Mouse (Mus musculus) heart, embryonic 14.5 days (tissue): ENCODE results near the gene Celf2. TPM values are rescaled to one million over a fixed set of nuclear protein-coding genes. Genes with fewer than 3 reads are reported as not detected.

Experiments
- ATAC-seq: fragments of 200-750 bp; cut with Nextera tagmentation; 2 replicates; pipeline ENCODE4 v1.8.0; 2017; ENCODE audit warnings: low read depth, moderate TSS enrichment; ENCODE audit not compliant: insufficient number of reproducible peaks, insufficient read depth, low FRiP score
- H3K27ac ChIP-seq, 2 experiments: fragments of 200-500 bp in 1 of 2; fragments of 300-500 bp in 1 of 2; sonication (generic) in 1 of 2; replicated peaks in 1 of 2; 2 replicates each; pipeline ENCODE4 v1.5.1; 2012 to 2014; ENCODE audit warnings: low read depth in 2 of 2, low read length in 2 of 2, control low read depth in 1 of 2, mild to moderate bottlenecking in 1 of 2, mixed read lengths in 1 of 2; ENCODE audit not compliant: control insufficient read depth in 1 of 2, insufficient read depth in 1 of 2
- H3K27me3 ChIP-seq: fragments of 300-500 bp; sonication (generic); 2 replicates; pipeline ENCODE4 v1.6.1; 2014; ENCODE audit warnings: mild to moderate bottlenecking, low read length, control low read depth; ENCODE audit not compliant: control insufficient read depth, insufficient read depth
- H3K36me3 ChIP-seq: fragments of 300-500 bp; sonication (generic); 2 replicates; pipeline ENCODE4 v1.6.1; 2014; ENCODE audit warnings: mild to moderate bottlenecking, control low read depth, low read length, mixed read lengths; ENCODE audit not compliant: control insufficient read depth, insufficient read depth
- H3K4me1 ChIP-seq, 2 experiments: fragments of 200-500 bp in 1 of 2; fragments of 300-500 bp in 1 of 2; sonication (generic) in 1 of 2; 2 replicates each; pipeline ENCODE4 v1.6.1; 2012 to 2014; ENCODE audit warnings: low read length in 2 of 2, control low read depth in 1 of 2, mixed read lengths in 1 of 2; ENCODE audit not compliant: control insufficient read depth in 2 of 2, insufficient read depth in 2 of 2
- H3K4me2 ChIP-seq: fragments of 300-500 bp; sonication (generic); 2 replicates; pipeline ENCODE4 v1.6.1; 2014; ENCODE audit warnings: mild to moderate bottlenecking, low read length
- H3K4me3 ChIP-seq, 2 experiments: fragments of 200-500 bp in 1 of 2; fragments of 300-500 bp in 1 of 2; sonication (generic) in 1 of 2; 2 replicates each; pipeline ENCODE4 v1.5.1; 2012 to 2014; ENCODE audit warnings: low read length in 2 of 2, mild to moderate bottlenecking in 2 of 2, control low read depth in 1 of 2, low read depth in 1 of 2, moderate library complexity in 1 of 2; ENCODE audit not compliant: control insufficient read depth in 1 of 2, insufficient read depth in 1 of 2
- H3K9ac ChIP-seq: fragments of 300-500 bp; sonication (generic); 2 replicates; pipeline ENCODE4 v1.6.1; 2014; ENCODE audit warnings: mild to moderate bottlenecking, low read length
- H3K9me3 ChIP-seq: fragments of 300-500 bp; sonication (generic); 2 replicates; pipeline ENCODE4 v1.6.1; 2016; ENCODE audit warnings: low read length, control low read depth; ENCODE audit not compliant: control insufficient read depth
- WGBS: fragments of 180-500 bp; shearing (Covaris S2); extraction: QIAGEN DNeasy Blood & Tissue Kit; methylation state at CpG from one replicate; pipeline ENCODE4 v1.1.7; 2014; 5-methylcytosine and 5-hydroxymethylcytosine counted together
- polyA plus RNA-seq: library from polyadenylated mRNA; unstranded; fragments of >200 nt; fragmentation: Nextera tagmentation; extraction: Ambion mirVana; gene quantifications from 2 replicates; pipeline ENCODE4 v1.2.1, GENCODE M21; 2014

Celf2 gene
- polyA plus RNA-seq, 1 experiment from 2014 or later, result 66.5 TPM

DNA sequence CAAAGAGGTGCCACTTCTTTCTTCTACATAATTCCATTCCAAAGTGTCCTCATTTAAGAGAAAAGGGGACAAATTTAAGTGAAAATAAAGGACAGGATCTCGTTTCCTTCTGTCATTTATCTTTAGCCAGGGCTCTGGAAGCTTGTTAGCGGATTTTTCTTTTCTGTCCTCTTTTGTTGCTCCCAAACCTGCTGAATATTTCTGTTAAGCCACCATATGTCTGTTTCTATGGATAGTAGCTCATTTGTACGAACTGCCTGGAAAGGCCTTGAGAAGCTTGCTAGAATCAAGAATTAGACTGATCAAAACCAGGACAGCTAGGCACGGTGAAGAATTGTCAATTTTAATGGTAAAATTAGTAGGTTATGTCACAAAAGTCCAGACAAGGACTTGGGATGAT, 27.3 kb downstream of the Celf2 start:
- ATAC-seq, result no peak
- 70% methylated on average over 4 of the region's 4 CpGs for WGBS

DNA sequence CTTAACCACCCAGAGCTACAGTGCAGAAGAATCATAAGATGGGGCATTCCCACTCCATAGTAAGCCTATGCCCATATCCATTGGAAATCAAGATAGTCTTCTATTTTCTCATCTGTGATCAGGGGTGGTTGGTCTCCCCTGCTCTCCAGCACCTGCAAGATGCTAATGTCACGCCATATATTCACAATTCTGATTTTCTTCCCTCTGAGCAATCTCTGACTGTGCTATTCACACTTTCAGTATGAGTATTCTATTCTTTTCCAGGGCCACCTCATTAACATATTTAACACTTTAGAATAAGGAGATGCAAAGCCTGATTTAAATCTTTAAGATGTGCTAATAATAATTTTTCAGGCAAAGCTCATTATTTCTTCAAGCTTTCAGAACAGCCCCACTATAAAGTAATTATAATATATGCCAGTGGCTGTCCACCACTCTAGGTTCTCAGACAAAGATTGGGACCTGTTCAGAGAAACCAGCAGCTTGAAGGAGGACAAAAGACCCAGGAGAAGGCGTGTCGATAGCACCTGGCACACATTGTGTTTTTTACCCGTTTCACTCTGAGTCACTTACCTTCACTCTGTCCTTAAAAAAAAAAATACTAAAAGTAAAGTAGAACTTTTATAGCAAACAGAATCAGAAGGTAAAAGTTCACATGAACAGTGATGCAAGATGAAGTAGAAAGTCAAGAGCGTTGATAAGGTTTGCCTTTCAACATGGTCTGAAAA, 48.9 kb downstream of the Celf2 start:
- no peak overlapping the region for H3K4me2 ChIP-seq
- H3K27me3 ChIP-seq, result no peaks in the 10 kb centered on the region
- H3K9ac ChIP-seq, result no peak overlapping the region
- no peak overlapping the region for H3K27ac ChIP-seq
- H3K4me3 ChIP-seq, result no peak overlapping the region
- H3K36me3 ChIP-seq, result no peaks in the 10 kb centered on the region
- no peaks in the 10 kb centered on the region for H3K4me1 ChIP-seq
- no peak for ATAC-seq
- WGBS, result 76% methylated on average over 5 of the region's 5 CpGs
- H3K9me3 ChIP-seq, result no peaks in the 10 kb centered on the region

More for the DNA sequence above, 27.3 kb downstream of the Celf2 start:
- Histone ChIP-seq H3K27me3 (no peaks in the 10 kb centered on the region), H3K27ac (no peak overlapping the region), H3K4me2 (no peak overlapping the region), H3K4me3 (no peak overlapping the region), H3K9ac (no peak overlapping the region), H3K9me3 (no peaks in the 10 kb centered on the region), H3K36me3 (no peaks in the 10 kb centered on the region), H3K4me1 (no peaks in the 10 kb centered on the region)

DNA sequence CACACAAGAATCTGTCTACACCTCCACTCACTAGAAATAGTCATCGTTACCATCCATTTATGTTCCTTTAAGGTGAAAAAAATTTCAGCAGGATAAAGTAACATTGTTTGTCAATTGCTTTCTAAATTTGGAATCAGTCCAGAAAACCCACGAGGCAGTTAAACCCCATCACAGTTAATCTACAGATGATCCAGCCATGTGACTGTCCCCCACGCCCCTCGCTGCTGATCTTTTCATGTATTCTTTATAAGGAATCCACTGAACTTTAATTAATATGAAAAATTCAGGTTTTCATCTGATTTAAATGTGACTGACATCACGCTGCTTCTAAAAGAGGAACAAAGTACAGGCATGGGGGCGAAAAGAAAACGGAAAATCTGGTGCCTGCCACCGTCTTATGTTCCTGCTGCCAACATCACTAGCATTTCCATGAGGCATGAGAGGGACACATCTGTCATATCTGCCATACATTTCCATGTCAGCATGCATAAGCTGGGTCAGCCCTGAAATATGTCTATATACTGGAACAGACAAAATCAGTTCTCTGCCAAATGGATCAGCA, 70.6 kb downstream of the Celf2 start:
- Histone ChIP-seq H3K4me2 (no peak overlapping the region), H3K4me3 (no peak overlapping the region), H3K9ac (no peak overlapping the region), H3K27ac (no peak overlapping the region), H3K27me3 (no peaks in the 10 kb centered on the region), H3K9me3 (no peaks in the 10 kb centered on the region), H3K4me1 (no peaks in the 10 kb centered on the region), H3K36me3 (no peaks in the 10 kb centered on the region)
- 72% methylated on average over 8 of the region's 8 CpGs for whole genome bisulfite sequencing
- ATAC-seq, result no peak

DNA sequence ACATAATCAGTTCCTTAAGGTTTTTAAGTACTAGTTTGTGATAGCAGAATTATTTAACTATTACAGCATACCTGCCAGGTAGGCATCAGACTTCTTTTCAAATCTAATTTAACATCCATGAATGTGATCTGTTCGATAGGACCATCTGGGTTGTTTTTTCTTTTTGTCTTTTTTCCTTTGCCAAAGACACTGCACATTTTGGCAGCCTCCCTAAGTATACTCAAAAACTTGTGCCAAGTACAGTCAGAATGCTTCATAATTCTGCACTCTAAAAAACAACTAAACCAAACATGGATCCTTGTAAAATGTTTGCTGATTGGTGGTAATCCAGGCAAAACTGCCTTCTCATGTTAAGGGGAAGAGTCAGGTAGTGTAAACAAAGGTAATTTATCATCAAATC, 82.9 kb downstream of the Celf2 start:
- Histone ChIP-seq H3K27me3 (no peaks in the 10 kb centered on the region), H3K27ac (no peak overlapping the region)
- WGBS, result 63% methylated on average over 1 of the region's 1 CpGs

DNA sequence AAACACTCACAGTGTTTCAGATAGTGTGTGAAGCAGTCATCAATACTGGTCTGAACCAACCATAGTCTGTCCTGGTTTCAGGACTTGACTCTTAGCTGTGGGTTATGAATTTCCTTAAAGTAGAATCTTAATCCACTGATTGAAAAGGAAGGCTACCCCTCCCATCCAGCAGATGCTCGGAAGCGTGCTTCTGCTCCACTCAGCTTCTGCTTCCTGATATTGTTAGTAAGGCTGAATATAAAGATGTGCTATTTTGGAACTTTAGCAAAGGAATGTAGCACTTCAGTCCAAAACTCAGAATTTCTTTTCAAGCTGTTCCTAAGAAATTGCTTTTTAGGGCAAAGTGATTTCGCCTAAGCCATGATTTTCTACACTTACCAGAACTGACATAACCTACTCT, 108.8 kb downstream of the Celf2 start:
- 67% methylated on average over 3 of the region's 3 CpGs for WGBS
- no peak overlapping the region for H3K27ac ChIP-seq
- H3K4me3 ChIP-seq, result no peak overlapping the region
- no peaks in the 10 kb centered on the region for H3K36me3 ChIP-seq
- no peaks in the 10 kb centered on the region for H3K4me1 ChIP-seq
- no peak overlapping the region for H3K9ac ChIP-seq
- H3K9me3 ChIP-seq, result no peaks in the 10 kb centered on the region
- no peak for ATAC-seq
- no peaks in the 10 kb centered on the region for H3K27me3 ChIP-seq
- H3K4me2 ChIP-seq, result no peak overlapping the region

More for the DNA sequence above, 82.9 kb downstream of the Celf2 start:
- H3K4me2 ChIP-seq, result no peak overlapping the region
- ATAC-seq, result no peak
- no peaks in the 10 kb centered on the region for H3K4me1 ChIP-seq
- H3K9me3 ChIP-seq, result no peaks in the 10 kb centered on the region
- no peak overlapping the region for H3K4me3 ChIP-seq
- no peaks in the 10 kb centered on the region for H3K36me3 ChIP-seq
- no peak overlapping the region for H3K9ac ChIP-seq

DNA sequence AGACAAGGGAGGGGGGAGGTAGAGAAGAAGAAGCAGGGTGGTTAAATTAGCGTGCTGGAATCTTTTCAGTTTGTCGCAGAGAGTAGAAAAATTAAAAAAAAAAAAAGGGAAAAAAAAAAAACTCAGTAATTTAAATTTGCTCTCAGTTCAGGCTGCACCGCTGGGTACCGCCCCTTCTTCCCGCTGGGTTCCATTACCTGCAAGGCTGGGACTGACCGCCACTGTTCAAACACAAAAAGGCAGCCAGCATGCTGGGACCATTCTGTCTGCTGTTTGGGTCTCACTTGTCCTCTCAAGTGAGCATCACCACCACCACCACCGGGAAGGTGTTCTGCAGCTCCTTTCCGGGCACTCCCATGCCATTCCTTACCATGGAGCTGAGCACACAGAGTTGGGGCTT, 113.4 kb downstream of the Celf2 start:
- no peak overlapping the region for H3K9ac ChIP-seq
- no peaks in the 10 kb centered on the region for H3K4me1 ChIP-seq
- no peaks in the 10 kb centered on the region for H3K9me3 ChIP-seq
- ATAC-seq, result no peak
- peak overlapping the region; percentile 42 for H3K4me2 ChIP-seq
- no peak overlapping the region for H3K27ac ChIP-seq
- 36% methylated on average over 8 of the region's 8 CpGs for WGBS
- H3K27me3 ChIP-seq, result no peaks in the 10 kb centered on the region
- no peaks in the 10 kb centered on the region for H3K36me3 ChIP-seq
- peak overlapping the region in 1 of 2 experiments; percentile 23; a peak in 1 of 4 replicates for H3K4me3 ChIP-seq

DNA sequence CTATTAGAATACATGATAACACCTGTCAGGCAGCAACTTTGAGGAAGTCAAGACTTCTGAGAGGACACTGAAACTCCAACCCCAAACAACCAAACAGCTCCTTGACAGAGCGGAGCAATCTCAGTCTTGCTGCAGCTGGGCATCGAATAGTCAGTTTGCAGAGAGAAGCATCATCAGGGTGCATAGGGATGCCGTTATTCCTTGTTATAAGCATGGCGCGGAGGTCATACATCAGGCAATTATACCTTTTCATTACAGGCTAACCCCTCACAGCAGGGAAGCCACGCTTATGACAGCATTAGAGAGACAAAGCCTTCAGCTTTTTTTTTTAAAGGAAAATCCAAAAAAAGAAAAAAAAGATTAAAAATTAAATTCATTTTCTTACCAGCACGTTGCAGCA, 113.9 kb downstream of the Celf2 start:
- H3K9me3 ChIP-seq, result no peaks in the 10 kb centered on the region
- 67% methylated on average over 7 of the region's 7 CpGs for WGBS
- no peaks in the 10 kb centered on the region for H3K36me3 ChIP-seq
- H3K27me3 ChIP-seq, result no peaks in the 10 kb centered on the region
- H3K9ac ChIP-seq, result no peak overlapping the region
- peak overlapping the region in 1 of 2 experiments; percentile 23; a peak in 1 of 4 replicates for H3K4me3 ChIP-seq
- H3K4me2 ChIP-seq, result peak overlapping the region; percentile 42
- ATAC-seq, result no peak
- no peaks in the 10 kb centered on the region for H3K4me1 ChIP-seq
- H3K27ac ChIP-seq, result no peak overlapping the region

DNA sequence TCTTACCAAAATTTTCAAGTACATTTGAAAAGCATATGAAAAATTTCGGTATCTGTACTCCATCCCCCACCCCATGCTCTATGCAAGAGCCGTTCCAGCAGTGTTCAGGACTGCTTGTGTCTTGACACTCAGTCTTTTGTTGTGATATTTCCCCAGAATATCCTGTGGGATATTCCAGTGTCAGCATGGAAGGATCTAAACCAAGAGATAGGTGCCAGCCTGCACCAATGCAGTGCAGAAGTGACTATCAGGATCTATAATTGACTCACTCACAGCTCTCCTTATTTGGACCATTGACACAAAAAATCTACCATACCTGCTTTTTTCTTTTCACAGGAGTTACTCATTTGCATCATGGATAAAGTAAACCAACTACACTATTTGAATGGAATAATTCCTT, 116.9 kb downstream of the Celf2 start:
- no peak overlapping the region for H3K27ac ChIP-seq
- H3K4me1 ChIP-seq, result no peaks in the 10 kb centered on the region
- ATAC-seq, result no peak
- 92% methylated on average over 2 of the region's 2 CpGs for WGBS
- no peak overlapping the region for H3K4me3 ChIP-seq
- no peaks in the 10 kb centered on the region for H3K27me3 ChIP-seq
- H3K9ac ChIP-seq, result no peak overlapping the region
- H3K9me3 ChIP-seq, result no peaks in the 10 kb centered on the region
- H3K4me2 ChIP-seq, result no peak overlapping the region
- H3K36me3 ChIP-seq, result no peaks in the 10 kb centered on the region
